In genomic region chr6:124919695-124920317, GRCm38 (mm10) we compare ENCODE assay signal across 8 mouse cellular contexts. TPM values are rescaled to one million over a fixed set of nuclear protein-coding genes. Genes with fewer than 3 reads are reported as not detected.
DNase-seq lines count a peak whose midpoint lies in the region; ATAC-seq lines count a peak whose summit lies in the region.

Ptms (minus strand) TSS chr6:124920103.

- peak; percentile 97 to 98 for DNase-seq in adrenal gland, adult (ENCODE audit: inconsistent age in 2 of 2, low spot score in 1 of 2)
- peak; percentile 97 for DNase-seq in embryo, embryonic 11 days
- DNase-seq in gastrocnemius, postnatal 36 days: peak; percentile 89 to 96
- peak; percentile 88 for DNase-seq in intestine, embryonic 14.5 days (ENCODE audit: low spot score)
- DNase-seq in left cerebral cortex, postnatal 10 days (ENCODE audit: extremely low spot score in 1 of 2, low spot score in 2 of 2): peak; percentile 95 to 96
- peak; percentile 90 for DNase-seq in right cerebral cortex, postnatal 14 days
- no peak for DNase-seq in T-cell, adult 2 months (ENCODE audit: low spot score)

- intact Hi-C loops in gastrocnemius, postnatal 36 days (cut with DNase I): loop anchor here (5.0 kb wide), 1 partner anchor 63 kb away; the partner anchor contains the start of gene P3h3
- intact Hi-C loops in left cerebral cortex, postnatal 10 days (cut with DNase I): no loop called here

- H3K9me3 ChIP-seq in intestine, embryonic 14.5 days (ENCODE audit: control insufficient read depth, low read length): no peaks in the 10 kb centered on the region

- H3K27ac ChIP-seq in intestine, embryonic 14.5 days (ENCODE audit: low read depth): peak within 1 kb of the TSS; percentile 99

- H3K4me2 ChIP-seq in intestine, embryonic 14.5 days (ENCODE audit: low read length): peak within 1 kb of the TSS; percentile 82

- peaks cover 46% of the 10 kb centered on the region for H3K4me1 ChIP-seq in intestine, embryonic 14.5 days (replicated peaks; ENCODE audit: control insufficient read depth, insufficient read depth, low read length)

- H3K4me3 ChIP-seq in intestine, embryonic 14.5 days (ENCODE audit: low read depth, low read length): peak within 1 kb of the TSS; percentile 25

- no peaks in the 10 kb centered on the region for H3K27me3 ChIP-seq in intestine, embryonic 14.5 days (replicated peaks; ENCODE audit: control insufficient read depth, insufficient read depth, low read length)

- WGBS in intestine, embryonic 14.5 days: 0% methylated on average over 13 of the region's 13 CpGs

- ATAC-seq in intestine, embryonic 14.5 days (replicated peaks; ENCODE audit: low FRiP score, low TSS enrichment, low read depth): peak; percentile 82
- peak; percentile 42 for ATAC-seq in megakaryocyte progenitor cell, adult 5-6 weeks (replicated peaks; ENCODE audit: poor library complexity)

- H3K36me3 ChIP-seq in intestine, embryonic 14.5 days (ENCODE audit: control insufficient read depth, insufficient read depth, low read length): peaks cover 3% of the 10 kb centered on the region

- H3K9ac ChIP-seq in intestine, embryonic 14.5 days (ENCODE audit: low read length): peak within 1 kb of the TSS; percentile 32; the same call in 1 of the 2 replicates

RNA-seq across cellular contexts. Expression of gene Ptms, which starts in this region (rescaled TPM):
- 100 to 1,000 TPM; 101 to 129 TPM for total RNA-seq in gastrocnemius, postnatal 36 days (2021)
- 232 and 257 TPM in 2 replicates for polyA plus RNA-seq in intestine, embryonic 14.5 days (2014; fragmentation: Nextera tagmentation; extraction: Ambion mirVana)
- 1,000 to 10,000 TPM; 1,368 to 1,394 TPM for total RNA-seq in left cerebral cortex, postnatal 10 days (2021)
- total RNA-seq in megakaryocyte progenitor cell, adult 5-6 weeks (2015): 15.9 and 18.8 TPM in 2 replicates
- total RNA-seq in megakaryocyte progenitor cell, adult 5-6 weeks (2017): 14.0 and 26.1 TPM in 2 replicates

Comparison
In these comparisons a context has a peak if more than half of its experiments do, and no peak if none do; other contexts are left out.
1. RNA of gene Ptms (total RNA-seq): 1,368 to 1,394 TPM in left cerebral cortex, postnatal 10 days; 101 to 129 TPM in gastrocnemius, postnatal 36 days and 14.0 to 26.1 TPM in megakaryocyte progenitor cell, adult 5-6 weeks; every median in the first group is over 10 times any median in the second.